Mouse (Mus musculus) gastrocnemius, adult 8-10 months (tissue): ENCODE measurements around the gene Zdhhc15. TPM values are rescaled to one million over a fixed set of nuclear protein-coding genes. Genes with fewer than 3 reads are reported as not detected.

Experiments used
- total RNA-seq, 4 experiments: library from RNA; stranded (reverse); gene quantifications; 2 replicates each; pipeline ENCODE4 v1.2.4; 2022

Zdhhc15 gene
- total RNA-seq, 4 experiments from 2014 or later, result 0.05 to 0.20 (median 0.08) TPM; not detected in 1

Other genes with a start within 250 kb of the Zdhhc15 start
- gene Uprt, start 188.2 kb downstream of the Zdhhc15 start, total RNA-seq, result 10 to 100 TPM; 10.8 to 12.5 (median 11.7) TPM
- gene Magee2, start 186.2 kb upstream of the Zdhhc15 start, total RNA-seq, result not detected